Mouse (Mus musculus): Measurements from ENCODE around the gene Sez6l.

DNA sequence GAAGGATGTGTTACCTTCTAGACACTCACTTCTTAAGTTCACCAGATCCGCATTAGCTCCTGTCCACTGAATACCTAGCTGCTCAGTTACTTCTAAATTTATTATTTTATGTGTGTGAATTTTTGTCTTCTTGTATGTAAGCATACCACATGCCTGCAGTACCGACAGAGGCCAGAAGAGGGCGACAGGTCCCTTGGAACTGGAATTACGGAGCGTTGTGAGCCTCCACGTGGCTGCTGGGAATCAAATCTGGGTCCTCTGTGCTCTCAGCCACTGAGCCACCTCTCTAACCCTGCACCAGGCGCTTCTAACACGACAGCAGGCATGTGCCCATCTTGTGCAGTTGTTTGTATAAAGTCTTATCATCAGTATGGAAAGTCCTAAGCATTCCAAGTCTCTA lies 44.8 kb downstream of the Sez6l start:
- no peak for TF ChIP-seq CTCF (IDR thresholded peaks at IDR 0.05; ENCODE audit: extremely low read depth, insufficient read depth, insufficient read length, insufficient replicate concordance)
- TF ChIP-seq POLR2A (IDR thresholded peaks at IDR 0.05; ENCODE audit: low read depth, low read length) = no peak
